Mouse (Mus musculus) MEL (cell line): ENCODE results near the gene Rplp0.

Source experiments
- CTCF ChIP-seq, 3 experiments: IDR thresholded peaks in 2 of 3; conservative IDR thresholded peaks in 1 of 3; 2 replicates each; pipeline ENCODE4 v1.5.1; 2011 to 2012; ENCODE audit warnings: low read length in 3 of 3, low read depth in 2 of 3, mild to moderate bottlenecking in 2 of 3, improper control_type of control experiment in 1 of 3, inconsistent platforms in 1 of 3, mixed read lengths in 1 of 3, moderate library complexity in 1 of 3; ENCODE audit not compliant: control insufficient read depth in 1 of 3, insufficient read depth in 1 of 3, poor library complexity in 1 of 3, severe bottlenecking in 1 of 3
- E2F4 ChIP-seq: IDR thresholded peaks from 2 replicates; pipeline ENCODE4 v1.6.1; 2011; ENCODE audit warnings: low read depth, low read length, improper control_type of control experiment, borderline replicate concordance
- ELF1 ChIP-seq: IDR thresholded peaks from 2 replicates; pipeline ENCODE4 v1.6.1; 2014; ENCODE audit warnings: low read depth, mild to moderate bottlenecking, inconsistent platforms, low read length, improper control_type of control experiment, moderate library complexity
- EP300 ChIP-seq, 2 experiments: IDR thresholded peaks; 2 replicates each; pipeline ENCODE4 v1.6.1; 2011; ENCODE audit warnings: improper control_type of control experiment in 2 of 2, low read length in 2 of 2, low read depth in 1 of 2, mild to moderate bottlenecking in 1 of 2
- GATA1 ChIP-seq: IDR thresholded peaks from 2 replicates; pipeline ENCODE4 v1.6.1; 2011; ENCODE audit warnings: low read depth, low read length, improper control_type of control experiment
- MAZ ChIP-seq: IDR thresholded peaks from 2 replicates; pipeline ENCODE4 v1.6.1; 2012; ENCODE audit warnings: low read depth, mild to moderate bottlenecking, inconsistent platforms, low read length, improper control_type of control experiment
- RCOR1 ChIP-seq: IDR thresholded peaks from 2 replicates; pipeline ENCODE4 v1.6.1; 2012; ENCODE audit warnings: low read depth, mild to moderate bottlenecking, inconsistent platforms, low read length, improper control_type of control experiment
- SMC3 ChIP-seq: IDR thresholded peaks from 2 replicates; pipeline ENCODE4 v1.6.1; 2011; ENCODE audit warnings: low read depth, low read length, improper control_type of control experiment
- TCF12 ChIP-seq: IDR thresholded peaks from 2 replicates; pipeline ENCODE4 v1.6.1; 2014; ENCODE audit warnings: low read depth, mild to moderate bottlenecking, inconsistent platforms, low read length, improper control_type of control experiment, moderate library complexity
- UBTF ChIP-seq: IDR thresholded peaks from 2 replicates; pipeline ENCODE4 v1.6.1; 2012; ENCODE audit warnings: low read depth, mild to moderate bottlenecking, inconsistent platforms, low read length, improper control_type of control experiment, moderate library complexity, borderline replicate concordance; ENCODE audit not compliant: insufficient read depth
- USF1 ChIP-seq: IDR thresholded peaks from 2 replicates; pipeline ENCODE4 v1.6.1; 2014; ENCODE audit warnings: low read depth, mild to moderate bottlenecking, inconsistent platforms, low read length, improper control_type of control experiment, moderate library complexity
- ZC3H11A ChIP-seq: IDR thresholded peaks from 2 replicates; pipeline ENCODE4 v1.6.1; 2012; ENCODE audit warnings: low read depth, mild to moderate bottlenecking, inconsistent platforms, low read length, improper control_type of control experiment

DNA sequence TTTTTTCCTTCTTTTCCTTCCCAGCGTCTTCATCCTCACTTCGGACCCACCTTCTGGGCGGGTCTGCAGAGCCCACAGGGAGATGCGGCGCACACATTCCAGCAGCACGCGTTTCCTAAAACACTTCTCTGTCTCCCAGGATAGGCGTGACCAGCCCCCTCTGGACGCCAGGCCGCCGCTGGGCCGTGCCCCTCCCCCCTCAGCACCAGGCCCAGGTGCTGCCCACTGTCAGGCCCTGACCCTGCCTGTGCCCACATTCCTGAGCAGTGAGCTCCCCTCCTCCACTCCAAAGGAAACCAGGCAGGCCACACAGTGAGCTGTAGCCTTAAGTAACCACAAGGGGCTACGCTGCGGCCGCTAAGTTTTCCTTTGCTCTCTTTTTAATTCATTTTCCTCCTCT, 35.3 kb upstream of the Rplp0 start:
- TF ChIP-seq MAZ: no peak
- no peak for TF ChIP-seq SMC3
- no peak for TF ChIP-seq UBTF
- no peak for TF ChIP-seq TCF12
- no peak for TF ChIP-seq GATA1
- no peak for TF ChIP-seq EP300 (IDR thresholded peaks at IDR 0.05; ENCODE audit: low read depth in 1 of 2, low read length in 2 of 2)
- TF ChIP-seq ELF1: no peak
- no peak for TF ChIP-seq CTCF (IDR thresholded peaks at IDR 0.05 in 2 of 3, conservative IDR thresholded peaks at IDR 0.05 in 1 of 3; ENCODE audit: control insufficient read depth in 1 of 3, insufficient read depth in 1 of 3, low read depth in 2 of 3, low read length in 3 of 3, poor library complexity in 1 of 3, severe bottlenecking in 1 of 3)
- no peak for TF ChIP-seq E2F4
- TF ChIP-seq USF1: no peak
- TF ChIP-seq ZC3H11A: no peak
- no peak for TF ChIP-seq RCOR1
